Mouse (Mus musculus) ZHBTc4 (cell line): Measurements from ENCODE around the gene Cda.
A peak's percentile ranks its signal among the peaks of the same experiment; 100 is the strongest.

Experiments used
- DNase-seq: peaks from one replicate; pipeline ENCODE4 v3.0.0-alpha.2; 2011; ENCODE audit warnings: low read depth, low spot score

Gene Cda

GRCm38 (mm10) chr4:138367641-138368497 lies at the start of gene Cda:
Gene Cda, minus strand, starts transcription at chr4:138367992.
- no peak for DNase-seq

DNA sequence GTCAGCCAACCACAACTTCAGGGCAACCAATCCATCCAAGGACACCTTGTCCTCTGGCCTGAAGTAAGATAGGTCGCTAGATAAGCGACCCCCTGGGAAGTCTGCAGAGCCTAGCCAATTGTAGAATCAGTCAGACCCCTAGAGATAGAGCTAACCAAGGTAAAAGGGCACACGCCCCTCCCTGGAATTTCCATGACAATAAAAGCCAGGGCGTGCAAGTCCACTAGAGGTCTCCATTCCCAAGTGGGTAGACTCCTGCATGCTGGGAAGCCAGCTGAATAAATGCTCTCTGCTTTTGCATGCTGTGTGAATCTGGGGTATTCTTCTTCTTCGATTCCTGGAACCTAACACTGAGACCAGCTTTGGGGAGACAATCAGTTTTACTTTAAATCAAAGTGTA lies 48.6 kb upstream of the Cda start:
- peak; percentile 82 for DNase-seq

DNA sequence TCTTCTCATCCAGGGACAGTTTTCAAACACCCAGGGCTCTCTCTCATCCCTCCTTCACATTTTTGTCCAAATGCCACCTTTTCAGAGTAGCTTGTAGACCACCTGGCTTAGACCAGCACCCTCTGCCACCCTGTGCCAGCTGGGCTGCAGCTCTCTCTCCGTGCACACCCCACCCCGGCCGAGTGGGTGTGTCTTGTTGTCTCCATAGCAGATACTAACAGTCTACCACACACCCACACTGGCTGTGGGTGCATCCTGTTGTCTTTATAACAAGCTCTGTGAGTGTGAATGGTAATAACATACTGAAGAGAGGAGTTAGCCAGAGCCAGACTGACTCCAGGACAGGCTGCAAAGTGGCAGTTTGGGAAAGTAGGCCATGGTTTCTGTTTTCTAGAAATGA lies 48.2 kb upstream of the Cda start:
- no peak for DNase-seq

- no peak for DNase-seq
Measured at GRCm38 (mm10) chr4:138414725-138415124, 46.9 kb upstream of the Cda start.

- no peak for DNase-seq
Measured at GRCm38 (mm10) chr4:138411504-138412121, 43.8 kb upstream of the Cda start.

- peak; percentile 85 for DNase-seq
Measured at GRCm38 (mm10) chr4:138411011-138411410, 43.2 kb upstream of the Cda start.

DNA sequence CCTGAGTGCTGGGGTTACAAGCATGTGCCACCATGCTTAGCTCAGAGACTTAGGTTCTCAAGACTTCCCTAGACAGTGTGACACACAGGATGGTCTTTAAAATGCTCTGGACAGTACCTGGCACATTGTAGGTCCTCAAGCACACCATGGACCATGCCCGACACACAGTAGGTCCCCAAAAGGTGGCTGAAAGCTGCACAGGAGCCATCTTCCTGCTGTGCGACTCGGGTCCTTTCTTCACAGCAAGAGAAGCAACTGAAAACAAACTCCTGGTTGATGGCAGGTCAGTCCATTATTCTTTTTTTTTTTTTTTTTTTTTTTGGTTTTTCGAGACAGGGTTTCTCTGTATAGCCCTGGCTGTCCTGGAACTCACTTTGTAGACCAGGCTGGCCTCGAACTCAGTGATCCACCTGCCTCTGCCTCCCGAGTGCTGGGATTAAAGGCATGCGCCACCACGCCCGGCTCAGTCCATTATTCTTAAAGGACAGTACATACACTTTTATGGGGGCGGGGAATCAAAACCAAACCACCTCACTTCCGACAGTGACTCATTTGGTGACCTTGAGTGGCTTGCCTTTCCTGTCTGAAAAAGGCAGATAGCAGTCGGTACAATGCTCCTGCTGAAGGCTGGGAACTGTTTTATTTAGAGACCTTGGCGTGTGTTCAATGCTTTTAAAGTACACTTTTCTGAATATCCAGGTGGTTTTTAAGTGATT lies 39.8 kb upstream of the Cda start:
- DNase-seq = peak; percentile 51

- DNase-seq = peak; percentile 75
Measured at GRCm38 (mm10) chr4:138404806-138405205, 37.0 kb upstream of the Cda start.

- no peak for DNase-seq
Measured at GRCm38 (mm10) chr4:138396711-138397110, 28.9 kb upstream of the Cda start.

GRCm38 (mm10) chr4:138395971-138396645 lies 28.3 kb upstream of the Cda start, which contains the start of gene Fam43b:
Gene Fam43b, minus strand, starts transcription at chr4:138396528.
- peak; percentile 90 for DNase-seq

DNA sequence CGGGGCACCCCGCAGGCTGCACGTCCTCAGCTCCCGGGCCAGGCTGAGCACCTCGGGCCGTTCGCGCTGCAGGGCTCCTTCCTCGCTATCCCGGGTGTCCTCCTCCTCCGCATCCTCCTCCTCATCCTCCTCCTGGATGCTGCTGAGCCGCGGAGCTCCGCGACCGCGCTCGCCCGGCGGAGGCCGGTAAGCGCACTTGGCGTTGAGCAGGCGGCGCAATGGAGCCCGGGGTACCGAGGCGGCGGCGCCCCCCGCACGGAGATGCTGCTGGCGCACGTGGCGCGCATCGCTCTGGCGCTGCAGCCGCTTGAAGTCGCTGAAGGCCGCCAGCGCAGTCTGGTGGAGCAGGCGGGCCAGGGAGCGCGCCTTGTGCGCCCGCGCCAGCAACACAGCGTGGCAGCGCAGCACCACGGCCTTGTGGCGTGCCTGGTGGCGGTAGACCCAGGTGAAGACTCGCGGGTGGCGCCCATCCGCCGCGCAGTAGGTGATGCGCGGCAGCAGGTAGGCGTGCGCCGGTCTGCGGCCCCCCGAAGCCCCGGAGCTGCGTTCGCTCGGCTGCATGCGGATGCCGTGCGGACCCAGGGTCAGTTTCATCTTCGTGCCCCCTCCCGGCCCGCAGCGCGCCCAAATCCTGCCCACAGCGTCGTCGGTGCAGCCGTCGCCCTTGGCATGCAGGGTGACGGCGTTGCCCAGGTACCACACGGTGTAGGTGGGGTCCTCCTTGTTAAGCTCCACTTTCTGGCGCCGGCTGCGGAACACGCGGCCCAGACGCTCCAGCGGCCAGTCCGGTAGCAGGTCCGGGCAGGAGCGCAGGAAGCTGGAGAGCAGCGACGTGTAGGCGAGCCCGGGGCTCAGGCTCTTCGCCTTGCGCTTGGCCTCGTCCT lies 27.5 kb upstream of the Cda start:
- DNase-seq = peak; percentile 79

GRCm38 (mm10) chr4:138393703-138394102 lies 25.9 kb upstream of the Cda start:
- DNase-seq = no peak

DNA sequence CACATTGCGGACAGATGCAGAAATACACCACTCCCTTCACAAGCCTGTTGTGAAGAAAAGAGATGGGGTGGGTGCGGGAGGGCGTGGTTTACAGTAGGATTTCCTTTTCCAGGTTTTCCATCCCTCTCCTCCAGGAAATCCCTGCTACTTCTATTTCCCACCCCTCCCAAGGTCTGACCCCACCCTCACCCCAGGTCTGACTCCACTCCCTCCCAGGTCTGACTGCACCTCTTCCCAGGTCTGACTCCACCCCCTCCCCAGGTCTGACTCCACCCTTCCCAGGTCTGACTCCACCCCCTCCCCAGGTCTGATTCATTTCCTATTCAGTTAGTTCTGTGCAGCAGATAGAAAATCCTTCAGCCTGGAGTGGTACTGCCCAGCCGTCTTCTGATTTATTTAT lies 16.0 kb upstream of the Cda start:
- peak; percentile 89 for DNase-seq

GRCm38 (mm10) chr4:138382462-138382861 lies 14.7 kb upstream of the Cda start:
- peak; percentile 72 for DNase-seq

DNA sequence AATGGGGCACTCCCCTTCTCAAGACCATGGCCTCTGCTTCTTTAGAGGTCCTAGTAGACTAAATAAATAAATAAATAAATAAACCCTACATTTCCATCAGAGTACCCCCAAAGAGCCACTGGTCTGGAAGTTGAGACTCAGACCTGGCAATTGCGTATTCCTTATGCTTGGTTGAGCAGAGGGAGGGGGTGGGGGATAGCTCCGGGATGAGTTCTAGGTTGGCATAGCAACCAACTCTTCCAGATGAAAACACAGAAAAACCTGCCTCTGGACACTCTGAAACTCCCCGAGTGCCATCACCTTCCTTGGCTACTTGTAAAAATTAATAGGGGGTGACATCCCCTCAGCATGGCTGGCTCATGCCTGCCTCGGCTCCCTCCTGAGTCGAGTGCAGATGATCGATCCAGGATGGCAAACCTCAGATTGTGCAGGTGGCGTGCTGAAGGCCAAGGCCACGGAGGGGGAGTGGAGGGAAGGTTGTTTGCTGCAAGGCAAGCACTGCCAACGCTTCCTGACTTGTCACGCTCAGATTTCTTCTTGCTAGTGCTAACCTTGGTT lies 12.4 kb upstream of the Cda start:
- DNase-seq = no peak

- DNase-seq = peak; percentile 79
Measured at GRCm38 (mm10) chr4:138379091-138379840, 11.5 kb upstream of the Cda start.

GRCm38 (mm10) chr4:138377526-138377925 lies 9.7 kb upstream of the Cda start:
- peak; percentile 69 for DNase-seq

DNA sequence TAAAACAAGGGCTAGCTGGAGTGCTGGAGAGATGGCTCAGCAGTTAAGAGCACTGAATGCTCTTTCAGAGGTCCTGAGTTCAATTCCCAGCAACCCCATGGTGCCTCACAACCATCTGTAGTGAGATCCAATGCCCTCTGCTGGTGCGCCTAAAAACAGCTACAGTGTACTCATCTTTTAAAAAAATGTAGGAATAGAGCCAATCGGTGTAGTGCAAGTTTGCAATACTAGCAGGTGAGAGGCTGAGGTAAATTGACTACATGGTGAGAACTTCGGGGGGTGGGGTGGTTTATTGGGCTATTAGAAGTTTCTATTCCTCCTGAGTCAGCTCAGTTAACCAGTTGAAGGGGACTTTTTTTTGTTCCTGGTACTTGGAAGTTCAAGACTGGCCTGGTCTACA lies 7.3 kb upstream of the Cda start:
- DNase-seq = no peak

DNA sequence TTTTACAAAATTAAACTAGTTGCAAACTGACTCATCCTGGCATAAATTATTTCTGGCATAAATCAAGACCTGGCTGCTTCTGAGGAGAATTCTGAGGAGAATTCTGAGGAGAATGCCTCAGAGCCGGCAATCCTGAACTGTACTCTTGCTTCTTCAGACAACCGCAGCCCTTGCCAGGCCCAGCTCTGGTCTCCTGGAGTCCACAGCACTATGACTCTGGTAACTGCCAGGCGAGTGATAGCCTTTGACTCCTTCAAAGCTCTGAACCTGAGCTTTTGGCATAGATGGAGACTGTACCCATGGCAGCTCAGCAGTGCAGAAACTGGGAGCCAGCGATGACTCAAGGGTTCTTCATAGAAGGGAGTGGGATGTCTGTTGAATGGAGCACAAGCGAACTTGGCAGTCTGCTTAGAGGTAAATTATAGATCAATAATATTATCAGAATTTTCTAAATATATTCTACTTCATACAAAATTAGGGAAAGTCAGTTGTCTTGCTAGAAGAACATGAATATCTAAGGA lies 3.3 kb upstream of the Cda start:
- DNase-seq = no peak
